Comparison of ENCODE assay signal across 19 mouse cellular contexts in genomic region chr10:117829022-117829421, GRCm38 (mm10). TPM values are rescaled to one million over a fixed set of nuclear protein-coding genes. Genes with fewer than 3 reads are reported as not detected.
DNase-seq lines count a peak whose midpoint lies in the region; ATAC-seq and TF ChIP-seq lines count a peak whose summit lies in the region.
"Had no signal": no experiment of that assay in that cellular context is flagged by ENCODE, and none has a peak within 500 bp of the region (broad histone marks: within the 10 kb centered on the region; RNA-seq: fewer than 3 reads in every experiment).

No protein-coding gene starts in this region.

- TF ChIP-seq POLR2A in spleen, adult 2 months (IDR thresholded peaks at IDR 0.05; ENCODE audit: low read depth, low read length): no peak
- no peak for TF ChIP-seq POLR2A in olfactory bulb, adult 2 months (IDR thresholded peaks at IDR 0.05; ENCODE audit: insufficient read depth, low read depth, low read length)

- no peak overlapping the region for H3K4me2 ChIP-seq in kidney, embryonic 16.5 days (replicated peaks; ENCODE audit: low read depth, low read length)
- H3K4me2 ChIP-seq: forebrain, embryonic 13.5 days; heart, embryonic 11.5 days; heart, embryonic 15.5 days had no signal

- H3K27ac ChIP-seq in kidney, embryonic 16.5 days (ENCODE audit: low read length): no peak overlapping the region
- H3K27ac ChIP-seq in spleen, adult 2 months (ENCODE audit: insufficient read depth, low read length): peak overlapping the region; percentile 24; the same call in 1 of the 2 replicates
- peak overlapping the region; percentile 19; the same call in 1 of the 2 replicates for H3K27ac ChIP-seq in olfactory bulb, adult 2 months (ENCODE audit: insufficient read depth, low read depth, low read length)
- H3K27ac ChIP-seq: embryonic facial prominence, embryonic 10.5 days; forebrain, embryonic 13.5 days; heart, adult 2 months; heart, embryonic 15.5 days had no signal

- H3K27me3 ChIP-seq in kidney, embryonic 16.5 days (ENCODE audit: insufficient read depth, low read length): no peaks in the 10 kb centered on the region
- H3K27me3 ChIP-seq in spleen, adult 2 months (ENCODE audit: control insufficient read depth, insufficient read depth, low read length): no peaks in the 10 kb centered on the region
- H3K27me3 ChIP-seq: CH12.LX; forebrain, embryonic 13.5 days; heart, embryonic 15.5 days had no signal

- ATAC-seq in kidney, embryonic 16.5 days (ENCODE audit: low FRiP score, low TSS enrichment): no peak
- ATAC-seq: forebrain, embryonic 13.5 days; forebrain, postnatal 0 days had no signal

- DNase-seq in kidney, adult 9 months: peak; percentile 55
- no peak for DNase-seq in spleen, adult 2 months (ENCODE audit: low read depth in 1 of 2, low spot score in 2 of 2)
- no peak for DNase-seq in spleen, postnatal 36 days (ENCODE audit: low spot score in 2 of 2)
- no peak for DNase-seq in thymus, postnatal 10 days (ENCODE audit: low spot score in 2 of 2)
- DNase-seq: adrenal gland, adult 2 months; adrenal gland, postnatal 25 days; cerebellum, adult 18-20 months; cerebellum, postnatal 10 days; forebrain, postnatal 0 days; gastrocnemius, postnatal 14 days; heart, adult 2 months; heart, postnatal 14 days had no signal

- H3K36me3 ChIP-seq in kidney, embryonic 16.5 days (ENCODE audit: insufficient read depth, low read length): no peaks in the 10 kb centered on the region
- no peaks in the 10 kb centered on the region; the same call in 1 of the 2 replicates for H3K36me3 ChIP-seq in spleen, adult 2 months (ENCODE audit: control insufficient read depth, insufficient read depth, low read length)
- H3K36me3 ChIP-seq: heart, embryonic 15.5 days had no signal

- 70% methylated on average over 4 of the region's 4 CpGs for WGBS in kidney, embryonic 16.5 days
- WGBS in spleen, adult 2 months: 74% methylated on average over 4 of the region's 4 CpGs
- WGBS in olfactory bulb, adult 2 months: 51% methylated on average over 4 of the region's 4 CpGs

- no peak overlapping the region for H3K4me3 ChIP-seq in kidney, embryonic 16.5 days (ENCODE audit: low read length)
- H3K4me3 ChIP-seq in spleen, adult 2 months (ENCODE audit: extremely low read depth, insufficient read depth, insufficient read length): no peak overlapping the region
- H3K4me3 ChIP-seq in olfactory bulb, adult 2 months (ENCODE audit: insufficient read depth, low read depth, low read length): no peak overlapping the region
- H3K4me3 ChIP-seq: embryonic facial prominence, embryonic 10.5 days; forebrain, embryonic 13.5 days; heart, adult 2 months; heart, embryonic 15.5 days had no signal

- no peak overlapping the region for H3K9ac ChIP-seq in kidney, embryonic 16.5 days (replicated peaks; ENCODE audit: low read length)
- H3K9ac ChIP-seq: forebrain, embryonic 13.5 days; forebrain, postnatal 0 days; heart, embryonic 15.5 days had no signal

- no peaks in the 10 kb centered on the region for H3K9me3 ChIP-seq in kidney, embryonic 16.5 days (ENCODE audit: low read length)
- H3K9me3 ChIP-seq: embryonic facial prominence, embryonic 10.5 days; forebrain, embryonic 13.5 days; heart, embryonic 15.5 days had no signal

- peaks cover 27% of the 10 kb centered on the region for H3K4me1 ChIP-seq in kidney, embryonic 16.5 days (ENCODE audit: insufficient read depth, low read length)
- peaks cover 51% of the 10 kb centered on the region for H3K4me1 ChIP-seq in spleen, adult 2 months (ENCODE audit: control insufficient read depth, insufficient read depth, insufficient read length)
- H3K4me1 ChIP-seq in olfactory bulb, adult 2 months (ENCODE audit: control insufficient read depth, insufficient read depth, low read length): peaks cover 14% of the 10 kb centered on the region
- H3K4me1 ChIP-seq: embryonic facial prominence, embryonic 10.5 days; forebrain, embryonic 13.5 days had no signal

- no peak for TF ChIP-seq CTCF in spleen, adult 2 months (IDR thresholded peaks at IDR 0.05; ENCODE audit: extremely low read depth, insufficient read depth, insufficient read length, insufficient replicate concordance)
- TF ChIP-seq CTCF in olfactory bulb, adult 2 months (IDR thresholded peaks at IDR 0.05; ENCODE audit: insufficient read depth, low read depth, low read length): no peak

RNA-seq across cellular contexts. Expression of gene Rap1b, which starts 16.8 kb away (rescaled TPM):
- polyA plus RNA-seq in kidney, embryonic 16.5 days (2015; fragmentation: Nextera tagmentation; extraction: Ambion mirVana): 166 and 185 TPM in 2 replicates
- polyA plus RNA-seq in spleen, adult 2 months (2012; rRNA removed): 50.1 and 58.6 TPM in 2 replicates
- not detected in 2 replicates for polyA plus RNA-seq in olfactory bulb, adult 2 months (2012; ENCODE audit: insufficient read depth, insufficient read length, low replicate concordance, missing spikeins)

RNA-seq across cellular contexts. Expression of gene Nup107, which starts 36.5 kb away (rescaled TPM):
- polyA plus RNA-seq in kidney, embryonic 16.5 days (2015; fragmentation: Nextera tagmentation; extraction: Ambion mirVana): 64.8 and 69.0 TPM in 2 replicates
- polyA plus RNA-seq in spleen, adult 2 months (2012; rRNA removed): 5.8 and 6.0 TPM in 2 replicates
- polyA plus RNA-seq in olfactory bulb, adult 2 months (2012; ENCODE audit: insufficient read depth, insufficient read length, low replicate concordance, missing spikeins): not detected in 2 replicates
